Mouse (Mus musculus): Measurements from ENCODE around the gene Pygl. TPM values are rescaled to one million over a fixed set of nuclear protein-coding genes. Genes with fewer than 3 reads are reported as not detected.

The Pygl gene
- total and polyA plus RNA-seq, 2 experiments from 2014 or later, result 6.3 to 8.2 TPM

GRCm38 (mm10) chr12:70239741-70240140 lies 8.5 kb upstream of the Pygl start:
- 76% methylated on average over 5 of the region's 5 CpGs for WGBS
- no peaks in the 10 kb centered on the region for H3K36me3 ChIP-seq (ENCODE audit: insufficient read depth)
- no peak overlapping the region for H3K9ac ChIP-seq
- H3K27ac ChIP-seq (ENCODE audit: low read depth, low read length), result no peak overlapping the region
- no peak for TF ChIP-seq CTCF (IDR thresholded peaks at IDR 0.05; ENCODE audit: low read depth)
- H3K4me1 ChIP-seq (ENCODE audit: insufficient read depth), result peaks cover 4% of the 10 kb centered on the region; the same call in 1 of the 2 replicates
- no peak overlapping the region for H3K4me2 ChIP-seq (ENCODE audit: low read depth)
- no peaks in the 10 kb centered on the region for H3K9me3 ChIP-seq (ENCODE audit: low read length)
- no peaks in the 10 kb centered on the region for H3K27me3 ChIP-seq (ENCODE audit: insufficient read depth, low read length)
- DNase-seq (no peak), ATAC-seq (no peak)
- H3K4me3 ChIP-seq (ENCODE audit: low read depth, low read length), result no peak overlapping the region

- Histone ChIP-seq H3K4me2 (ENCODE audit: low read depth) (no peak overlapping the region), H3K36me3 (ENCODE audit: insufficient read depth) (no peaks in the 10 kb centered on the region), H3K9me3 (ENCODE audit: low read length) (no peaks in the 10 kb centered on the region), H3K9ac (no peak overlapping the region), H3K4me3 (ENCODE audit: low read depth, low read length) (no peak overlapping the region), H3K4me1 (ENCODE audit: insufficient read depth) (peaks cover 5% of the 10 kb centered on the region; the same call in 1 of the 2 replicates), H3K27me3 (ENCODE audit: insufficient read depth, low read length) (no peaks in the 10 kb centered on the region), H3K27ac (ENCODE audit: low read depth, low read length) (no peak overlapping the region)
- ATAC-seq (peak; percentile 66), DNase-seq (peak; percentile 61)
- 17% methylated on average over 8 of the region's 8 CpGs for WGBS
- TF ChIP-seq CTCF (IDR thresholded peaks at IDR 0.05; ENCODE audit: low read depth), result no peak
Observed at GRCm38 (mm10) chr12:70238604-70239003, 7.3 kb upstream of the Pygl start.

GRCm38 (mm10) chr12:70234938-70235484 lies 3.7 kb upstream of the Pygl start:
- H3K9ac ChIP-seq, result peak overlapping the region; percentile 39

DNA sequence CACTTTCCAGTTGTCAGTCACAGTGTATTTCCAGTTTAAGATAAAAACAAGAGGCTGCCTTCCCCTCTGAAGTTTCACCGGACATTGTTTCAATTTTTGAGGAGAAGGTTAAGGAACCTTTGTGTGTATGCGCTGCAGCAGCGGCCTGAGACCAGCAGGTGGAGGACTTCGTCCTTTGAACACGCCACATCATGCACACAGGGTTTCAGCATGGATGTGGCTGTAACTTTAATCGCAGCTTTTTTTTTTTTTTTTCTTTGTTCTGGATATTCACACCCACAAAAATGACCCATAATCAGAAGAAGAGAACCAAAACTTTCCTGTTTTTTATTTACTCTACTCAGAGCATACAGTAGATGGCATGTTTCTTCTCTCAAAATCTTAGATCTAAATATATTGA lies 3.1 kb upstream of the Pygl start:
- Histone ChIP-seq H3K9ac (no peak overlapping the region), H3K27me3 (ENCODE audit: insufficient read depth, low read length) (no peaks in the 10 kb centered on the region), H3K27ac (ENCODE audit: low read depth, low read length) (no peak overlapping the region; the same call in 1 of the 2 replicates), H3K4me1 (ENCODE audit: insufficient read depth) (peaks cover 5% of the 10 kb centered on the region; the same call in 1 of the 2 replicates), H3K36me3 (ENCODE audit: insufficient read depth) (no peaks in the 10 kb centered on the region), H3K9me3 (ENCODE audit: low read length) (no peaks in the 10 kb centered on the region), H3K4me2 (ENCODE audit: low read depth) (no peak overlapping the region), H3K4me3 (ENCODE audit: low read depth, low read length) (no peak overlapping the region)
- peak; percentile 78 for DNase-seq
- peak; percentile 85 for TF ChIP-seq CTCF (IDR thresholded peaks at IDR 0.05; ENCODE audit: low read depth)
- peak; percentile 79 for ATAC-seq
- 4% methylated on average over 6 of the region's 6 CpGs for WGBS

More at GRCm38 (mm10) chr12:70234938-70235484, 3.7 kb upstream of the Pygl start:
- Histone ChIP-seq H3K27me3 (ENCODE audit: insufficient read depth, low read length) (no peaks in the 10 kb centered on the region), H3K4me3 (ENCODE audit: low read depth, low read length) (peak overlapping the region; percentile 32), H3K36me3 (ENCODE audit: insufficient read depth) (no peaks in the 10 kb centered on the region), H3K9me3 (ENCODE audit: low read length) (no peaks in the 10 kb centered on the region), H3K4me1 (ENCODE audit: insufficient read depth) (peaks cover 5% of the 10 kb centered on the region; the same call in 1 of the 2 replicates), H3K4me2 (ENCODE audit: low read depth) (peak overlapping the region; percentile 65), H3K27ac (ENCODE audit: low read depth, low read length) (0 out of 2 replicates have a peak overlapping the region, but pooled peaks have one; percentile 15)
- 5% methylated on average over 13 of the region's 13 CpGs for WGBS
- TF ChIP-seq CTCF (IDR thresholded peaks at IDR 0.05; ENCODE audit: low read depth), result peak; percentile 89
- DNase-seq, result peak; percentile 89
- ATAC-seq, result peak; percentile 82

DNA sequence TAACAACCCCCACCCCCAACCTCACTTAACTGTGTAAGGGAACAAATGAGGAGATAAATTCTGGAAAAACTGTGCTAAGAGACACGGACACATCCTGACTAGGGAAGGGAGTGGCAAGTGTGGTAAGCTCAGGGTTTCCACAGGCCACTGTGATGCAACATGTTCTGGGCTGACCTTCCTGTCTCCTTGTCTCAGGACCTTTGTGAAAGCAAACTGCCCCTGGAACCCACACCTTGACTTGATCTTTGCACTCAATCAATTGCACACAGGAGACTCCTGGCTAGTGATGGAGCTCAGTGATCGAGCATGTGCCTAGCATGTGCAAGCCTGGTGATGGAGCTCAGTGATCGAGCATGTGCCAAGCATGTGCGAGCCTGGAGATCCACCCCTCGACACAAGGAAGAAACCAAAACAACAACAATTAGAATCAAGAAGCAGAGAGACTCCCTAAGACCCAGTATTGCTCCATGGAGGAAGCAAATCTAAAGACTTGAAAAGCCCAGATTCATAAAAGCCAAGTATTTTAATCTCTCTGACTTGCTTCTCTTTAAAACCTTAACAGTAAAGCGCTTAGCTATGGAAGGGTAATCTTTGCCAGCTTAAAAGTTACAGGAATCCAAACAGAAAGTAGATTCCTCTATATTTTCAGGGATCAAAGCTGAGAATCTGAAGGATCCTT lies 2.5 kb upstream of the Pygl start:
- Histone ChIP-seq H3K27ac (ENCODE audit: low read depth, low read length) (no peak overlapping the region; the same call in 1 of the 2 replicates), H3K9ac (no peak overlapping the region), H3K4me1 (ENCODE audit: insufficient read depth) (peaks cover 5% of the 10 kb centered on the region; the same call in 1 of the 2 replicates), H3K36me3 (ENCODE audit: insufficient read depth) (no peaks in the 10 kb centered on the region), H3K9me3 (ENCODE audit: low read length) (no peaks in the 10 kb centered on the region), H3K4me2 (ENCODE audit: low read depth) (no peak overlapping the region), H3K4me3 (ENCODE audit: low read depth, low read length) (no peak overlapping the region), H3K27me3 (ENCODE audit: insufficient read depth, low read length) (no peaks in the 10 kb centered on the region)
- TF ChIP-seq CTCF (IDR thresholded peaks at IDR 0.05; ENCODE audit: low read depth), result no peak
- WGBS, result 83% methylated on average over 6 of the region's 6 CpGs
- DNase-seq (no peak), ATAC-seq (no peak)

- 20% methylated on average over 5 of the region's 5 CpGs for WGBS
- Histone ChIP-seq H3K36me3 (ENCODE audit: insufficient read depth) (no peaks in the 10 kb centered on the region), H3K9me3 (ENCODE audit: low read length) (no peaks in the 10 kb centered on the region), H3K27ac (ENCODE audit: low read depth, low read length) (no peak overlapping the region), H3K9ac (no peak overlapping the region), H3K4me3 (ENCODE audit: low read depth, low read length) (no peak overlapping the region), H3K4me1 (ENCODE audit: insufficient read depth) (peaks cover 5% of the 10 kb centered on the region; the same call in 1 of the 2 replicates), H3K27me3 (ENCODE audit: insufficient read depth, low read length) (no peaks in the 10 kb centered on the region), H3K4me2 (ENCODE audit: low read depth) (no peak overlapping the region)
- TF ChIP-seq CTCF (IDR thresholded peaks at IDR 0.05; ENCODE audit: low read depth), result no peak
- ATAC-seq (no peak), DNase-seq (no peak)
Observed at GRCm38 (mm10) chr12:70232020-70232544, 794 bp upstream of the Pygl start.

GRCm38 (mm10) chr12:70228155-70228554 lies 3.1 kb downstream of the Pygl start:
- Histone ChIP-seq H3K9me3 (ENCODE audit: low read length) (no peaks in the 10 kb centered on the region), H3K36me3 (ENCODE audit: insufficient read depth) (no peaks in the 10 kb centered on the region), H3K27ac (ENCODE audit: low read depth, low read length) (no peak overlapping the region), H3K9ac (no peak overlapping the region), H3K4me2 (ENCODE audit: low read depth) (no peak overlapping the region), H3K4me1 (ENCODE audit: insufficient read depth) (no peaks in the 10 kb centered on the region), H3K27me3 (ENCODE audit: insufficient read depth, low read length) (no peaks in the 10 kb centered on the region), H3K4me3 (ENCODE audit: low read depth, low read length) (no peak overlapping the region)
- no peak for TF ChIP-seq CTCF (IDR thresholded peaks at IDR 0.05; ENCODE audit: low read depth)
- ATAC-seq (no peak), DNase-seq (no peak)
- 72% methylated on average over 11 of the region's 11 CpGs for WGBS

Measured in forebrain, postnatal 0 days (tissue).